Mouse (Mus musculus): Measurements from ENCODE around the gene D10Wsu102e. TPM values are rescaled to one million over a fixed set of nuclear protein-coding genes. Genes with fewer than 3 reads are reported as not detected.
"Not testable (repeated sequence)": the region's sequence is repeated elsewhere in the genome, so short reads cannot be mapped to it uniquely, and the experiment has no call there.

The D10Wsu102e gene
- polyA plus RNA-seq, 1 experiment from 2014 or later, result 0.90 TPM

DNA sequence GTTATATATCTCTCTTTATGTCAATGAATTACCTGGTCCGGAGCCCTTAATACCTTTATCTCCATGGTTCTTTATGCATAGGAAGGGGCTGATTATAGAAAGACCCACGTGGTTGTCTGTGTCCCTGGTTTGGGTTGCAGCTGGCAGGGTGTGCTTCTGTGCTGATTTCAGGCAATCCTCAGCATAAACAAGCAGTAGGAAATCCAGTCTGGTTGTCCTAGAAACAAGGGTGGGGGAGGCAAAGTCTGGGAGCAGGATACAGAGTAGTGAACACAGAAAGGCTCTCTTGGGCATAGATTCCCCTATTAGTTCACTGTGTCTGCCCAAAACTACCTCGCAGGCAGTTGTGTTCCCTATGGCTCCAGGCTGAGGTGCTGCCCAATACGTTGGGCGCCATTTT, 117.3 kb downstream of the D10Wsu102e start:
- ATAC-seq (no peak), DNase-seq (ENCODE audit: low read depth, low spot score) (no peak)
- CTCF ChIA-PET, result no interaction called here
- no peak for TF ChIP-seq CTCF (IDR thresholded peaks at IDR 0.05)
- H3K27me3 ChIP-seq, result no peaks in the 10 kb centered on the region
- POLR2A ChIA-PET, result no interaction called here
- in situ Hi-C loops (cut with MboI; ENCODE audit: low pct_unique_long_range_greater_than_20kb), result no loop called here

DNA sequence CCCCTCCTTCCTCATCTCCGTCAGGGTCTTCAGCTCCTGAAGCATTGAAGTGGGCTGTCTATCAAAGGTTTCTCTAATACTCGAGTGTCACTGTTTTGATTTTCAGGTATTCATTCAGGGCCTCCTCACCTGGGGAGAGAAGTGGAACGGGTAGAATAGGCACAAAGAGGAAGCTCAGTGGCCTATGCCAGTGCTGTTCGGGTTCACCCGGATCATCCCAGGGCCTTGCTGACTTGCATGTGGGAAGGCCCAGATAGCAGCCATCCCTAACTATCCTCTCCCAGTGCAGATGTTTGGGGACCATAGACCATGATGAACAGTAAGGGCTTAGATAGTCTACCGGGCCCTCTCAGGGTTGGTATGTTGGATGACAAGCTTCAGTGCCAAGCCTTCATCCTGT, 130.5 kb downstream of the D10Wsu102e start:
- DNase-seq (ENCODE audit: low read depth, low spot score), result no peak
- ChIA-PET POLR2A (no interaction called here), CTCF (interaction anchor here (1.5 kb wide), 1 partner anchor 12 kb away, joined by 3 read pairs; no protein-coding TSS in a partner anchor)
- no peak for TF ChIP-seq CTCF (IDR thresholded peaks at IDR 0.05)
- in situ Hi-C loops (cut with MboI; ENCODE audit: low pct_unique_long_range_greater_than_20kb), result no loop called here
- ATAC-seq, result no peak
- no peaks in the 10 kb centered on the region for H3K27me3 ChIP-seq

DNA sequence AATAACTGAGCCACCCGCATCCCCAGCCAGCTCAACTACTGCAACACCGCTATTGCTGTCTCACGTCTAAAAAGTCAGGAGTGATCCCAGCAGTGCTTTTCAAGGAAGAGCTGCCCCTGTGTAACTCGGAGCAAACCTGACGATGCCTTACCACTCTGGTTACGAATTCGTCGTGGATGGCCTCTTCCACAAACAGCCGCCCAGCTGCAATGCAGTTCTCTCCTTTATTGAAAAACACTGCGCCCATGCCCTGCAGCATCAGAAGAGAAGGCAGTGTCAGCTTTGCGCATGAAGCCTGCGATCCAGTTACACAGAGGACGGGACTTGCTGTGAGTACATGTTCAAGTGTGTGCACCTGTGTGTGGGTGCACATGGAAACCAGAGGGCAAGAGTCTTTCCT, 137.3 kb downstream of the D10Wsu102e start:
- DNase-seq (ENCODE audit: low read depth, low spot score) (no peak), ATAC-seq (no peak)
- ChIA-PET POLR2A (no interaction called here), CTCF (interaction anchor here (1.0 kb wide), 1 partner anchor 11 kb away, joined by 3 read pairs; no protein-coding TSS in a partner anchor)
- in situ Hi-C loops (cut with MboI; ENCODE audit: low pct_unique_long_range_greater_than_20kb), result no loop called here
- H3K27me3 ChIP-seq, result no peaks in the 10 kb centered on the region
- no peak for TF ChIP-seq CTCF (IDR thresholded peaks at IDR 0.05)

- peak; percentile 73 for TF ChIP-seq CTCF (IDR thresholded peaks at IDR 0.05)
- ATAC-seq (no peak), DNase-seq (ENCODE audit: low read depth, low spot score) (no peak)
- ChIA-PET POLR2A (no interaction called here), CTCF (interaction anchor here (0.7 to 1.7 kb wide), 8 partner anchors 11 to 599 kb away, joined by 3 to 5 read pairs (median 3); partner anchors contain the start of gene D10Wsu102e)
- H3K27me3 ChIP-seq, result no peaks in the 10 kb centered on the region
- in situ Hi-C loops (cut with MboI; ENCODE audit: low pct_unique_long_range_greater_than_20kb), result loop anchor here (10.0 to 25.0 kb wide), 3 partner anchors 264 to 722 kb away; no protein-coding TSS in a partner anchor
Measured at GRCm38 (mm10) chr10:83508962-83509660, 149.1 kb downstream of the D10Wsu102e start.

DNA sequence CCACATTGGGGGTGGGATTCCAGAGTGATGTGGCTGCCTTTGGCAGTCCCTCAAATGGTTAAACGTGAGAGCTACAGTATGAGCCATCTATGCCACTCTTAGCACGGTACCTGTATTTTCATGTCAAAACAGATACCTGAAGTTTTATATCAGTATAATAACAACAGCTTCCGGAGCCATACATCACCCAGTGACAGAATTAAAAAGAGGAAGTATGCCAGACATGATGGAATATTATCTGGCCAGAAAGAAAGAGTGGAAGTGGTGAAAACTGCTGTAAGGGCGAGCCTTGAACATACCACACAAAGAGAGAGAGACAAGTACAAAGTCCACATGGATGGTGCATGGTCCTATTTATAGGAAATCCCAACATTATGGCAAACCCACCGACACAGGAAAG, 151.3 kb downstream of the D10Wsu102e start:
- CTCF ChIA-PET, result no interaction called here
- in situ Hi-C loops (cut with MboI; ENCODE audit: low pct_unique_long_range_greater_than_20kb), result loop anchor here (25.0 kb wide), 1 partner anchor 724 kb away; no protein-coding TSS in a partner anchor
- H3K27me3 ChIP-seq, result no peaks in the 10 kb centered on the region
- TF ChIP-seq CTCF (IDR thresholded peaks at IDR 0.05), result no peak
- DNase-seq (ENCODE audit: low read depth, low spot score) (no peak), ATAC-seq (no peak)
- POLR2A ChIA-PET, result interaction anchor here (0.6 kb wide), 1 partner anchor 22 kb away, joined by 3 read pairs; no protein-coding TSS in a partner anchor

GRCm38 (mm10) chr10:83513736-83514135, 153.7 kb downstream of the D10Wsu102e start:
- TF ChIP-seq CTCF (IDR thresholded peaks at IDR 0.05), result no peak
- no peak for ATAC-seq
- no peak for DNase-seq (ENCODE audit: low read depth, low spot score)
- no peaks in the 10 kb centered on the region for H3K27me3 ChIP-seq
- POLR2A ChIA-PET, result no interaction called here
- in situ Hi-C loops (cut with MboI; ENCODE audit: low pct_unique_long_range_greater_than_20kb), result loop anchor here (25.0 kb wide), 1 partner anchor 726 kb away; no protein-coding TSS in a partner anchor
- CTCF ChIA-PET, result no interaction called here

DNA sequence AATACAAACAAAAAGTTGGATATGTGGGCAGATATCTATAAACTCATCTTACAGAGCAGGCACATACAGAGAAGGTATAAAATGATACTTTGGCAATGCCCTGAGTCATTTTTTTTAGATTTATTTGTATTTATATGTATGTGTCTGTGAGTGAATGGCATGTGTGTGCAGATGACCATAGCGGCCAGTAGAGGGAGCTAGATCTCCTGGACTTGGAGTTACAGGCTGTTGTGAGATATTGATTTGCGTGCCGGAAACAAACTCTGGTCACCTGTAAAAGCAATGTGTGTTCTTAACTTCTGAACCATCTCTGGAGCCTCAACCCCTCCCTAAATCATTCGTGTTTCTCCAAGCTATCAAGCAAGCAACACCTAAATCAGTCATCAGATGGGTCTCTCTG, 161.0 kb downstream of the D10Wsu102e start:
- peak; percentile 63 for TF ChIP-seq CTCF (IDR thresholded peaks at IDR 0.05)
- ATAC-seq, result no peak
- ChIA-PET POLR2A (no interaction called here), CTCF (interaction anchor here (0.9 to 1.2 kb wide), 2 partner anchors 9 to 26 kb away, joined by 3 to 4 read pairs; no protein-coding TSS in a partner anchor)
- DNase-seq (ENCODE audit: low read depth, low spot score), result no peak
- no peaks in the 10 kb centered on the region for H3K27me3 ChIP-seq
- in situ Hi-C loops (cut with MboI; ENCODE audit: low pct_unique_long_range_greater_than_20kb), result loop anchor here (25.0 kb wide), 1 partner anchor 734 kb away; no protein-coding TSS in a partner anchor

GRCm38 (mm10) chr10:83524238-83524637, 164.2 kb downstream of the D10Wsu102e start:
- DNase-seq (ENCODE audit: low read depth, low spot score); ATAC-seq; POLR2A ChIA-PET; CTCF ChIA-PET; H3K27me3 ChIP-seq: not testable (repeated sequence)
- in situ Hi-C loops (cut with MboI; ENCODE audit: low pct_unique_long_range_greater_than_20kb), result loop anchor here (25.0 kb wide), 1 partner anchor 737 kb away; no protein-coding TSS in a partner anchor

DNA sequence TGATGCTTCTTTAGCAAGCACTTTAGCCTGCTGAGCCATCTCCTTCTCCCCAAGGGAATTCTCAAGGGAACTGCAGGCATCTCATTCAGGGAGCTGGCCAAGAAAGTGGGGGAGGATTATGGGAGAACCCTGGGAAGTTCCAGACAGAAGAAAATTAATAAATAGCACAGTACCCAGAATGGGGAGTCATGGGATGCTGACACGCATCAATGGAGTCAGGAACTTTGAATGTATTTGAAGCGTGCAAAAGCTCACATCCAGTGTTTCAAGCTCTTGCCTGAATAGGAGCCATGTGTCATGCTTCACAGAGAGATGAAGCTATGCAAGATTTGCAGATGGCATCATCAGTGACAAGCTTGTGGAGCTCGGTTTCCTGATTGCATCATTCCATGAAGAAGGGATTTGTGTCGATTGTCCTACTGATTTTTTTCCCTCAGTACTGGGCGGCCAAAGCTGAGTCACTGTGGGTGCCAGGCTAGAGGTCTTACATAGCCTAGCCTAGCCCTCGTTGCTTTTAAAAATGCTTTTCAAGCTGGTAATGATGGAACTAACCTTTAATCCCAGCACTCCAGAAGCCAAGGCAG, 170.5 kb downstream of the D10Wsu102e start:
- peak; percentile 67 for ATAC-seq
- TF ChIP-seq CTCF (IDR thresholded peaks at IDR 0.05), result no peak
- ChIA-PET POLR2A (interaction anchor here (0.8 kb wide), 1 partner anchor 10 kb away, joined by 4 read pairs; no protein-coding TSS in a partner anchor), CTCF (interaction anchor here (0.8 to 1.8 kb wide), 4 partner anchors 9 to 37 kb away, joined by 4 to 7 read pairs (median 4); no protein-coding TSS in a partner anchor)
- in situ Hi-C loops (cut with MboI; ENCODE audit: low pct_unique_long_range_greater_than_20kb), result no loop called here
- no peaks in the 10 kb centered on the region for H3K27me3 ChIP-seq
- DNase-seq (ENCODE audit: low read depth, low spot score), result peak; percentile 88

DNA sequence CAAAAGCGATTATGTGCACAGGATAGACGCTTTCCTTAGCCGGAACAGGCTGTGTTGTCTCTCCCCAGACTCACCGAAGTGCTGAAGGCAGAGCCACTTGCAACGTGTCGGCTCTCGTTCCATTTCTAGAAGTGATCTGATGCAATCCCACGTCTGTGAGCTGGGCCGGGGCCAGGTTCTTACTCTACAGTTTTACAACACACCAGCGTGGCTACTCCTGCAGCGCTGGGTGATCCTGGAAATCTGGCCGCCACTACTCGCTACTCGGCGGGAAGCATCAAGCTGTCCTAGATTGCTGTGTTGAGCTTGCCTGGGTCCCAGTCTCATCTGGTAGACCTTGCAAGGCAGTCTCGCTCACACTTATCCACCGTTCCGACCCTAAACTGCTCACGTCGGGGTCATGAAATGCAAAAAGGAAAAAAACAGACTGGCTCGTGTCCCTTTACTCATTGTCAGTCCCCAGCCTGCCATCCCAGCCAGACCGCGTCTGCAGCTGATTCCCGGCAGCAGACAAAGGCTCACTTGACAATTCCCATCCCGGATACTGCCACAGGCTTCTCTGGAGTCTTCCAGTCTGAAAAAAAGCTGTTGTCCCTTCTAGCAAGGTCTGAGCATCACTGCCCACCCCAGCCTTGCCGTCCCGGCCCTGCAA, 173.4 kb downstream of the D10Wsu102e start:
- no peak for ATAC-seq
- TF ChIP-seq CTCF (IDR thresholded peaks at IDR 0.05), result no peak
- no peak for DNase-seq (ENCODE audit: low read depth, low spot score)
- no peaks in the 10 kb centered on the region for H3K27me3 ChIP-seq
- CTCF ChIA-PET, result interaction anchor here (1.4 kb wide), 1 partner anchor 10 kb away, joined by 6 read pairs; the partner anchor contains the start of gene Washc4
- in situ Hi-C loops (cut with MboI; ENCODE audit: low pct_unique_long_range_greater_than_20kb), result no loop called here
- POLR2A ChIA-PET, result interaction anchor here (0.6 to 0.9 kb wide), 2 partner anchors 17 to 23 kb away, joined by 3 read pairs; no protein-coding TSS in a partner anchor

All from Patski (cell line).